Comparison of ENCODE assay signal across 18 mouse cellular contexts in the genomic region with DNA sequence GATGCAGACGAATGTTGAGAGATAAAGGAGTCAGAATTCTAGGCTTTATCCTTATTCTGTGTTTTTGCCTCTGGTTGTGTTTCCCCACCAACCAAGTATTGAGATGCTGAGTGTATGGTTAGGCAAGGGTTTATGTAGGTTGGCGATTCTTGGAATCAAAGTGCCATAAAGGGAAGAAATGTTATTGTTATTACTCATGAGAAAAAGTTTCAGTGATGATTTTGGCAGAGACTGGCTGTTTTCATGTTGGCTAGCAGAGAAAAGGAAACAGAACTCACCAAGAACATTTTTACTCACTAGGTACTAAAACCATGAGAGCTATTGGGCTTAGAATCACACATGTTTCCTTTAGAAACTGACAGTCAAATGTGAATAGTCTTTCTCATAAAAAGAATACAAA.
DNase-seq lines count a peak whose midpoint lies in the region; TF ChIP-seq lines count a peak whose summit lies in the region.
"Had no signal": no experiment of that assay in that cellular context is flagged by ENCODE, and none has a peak within 500 bp of the region (broad histone marks: within the 10 kb centered on the region; RNA-seq: fewer than 3 reads in every experiment).

No protein-coding gene starts in this region.

- no peak for TF ChIP-seq CTCF in thymus, adult 2 months (IDR thresholded peaks at IDR 0.05; ENCODE audit: borderline replicate concordance, control insufficient read depth, extremely low read depth, insufficient read depth, low read length, poor library complexity)

- H3K4me1 ChIP-seq in thymus, adult 2 months (replicated peaks; ENCODE audit: control insufficient read depth, insufficient read depth, low read length): no peaks in the 10 kb centered on the region
- H3K4me1 ChIP-seq: forebrain, embryonic 10.5 days; forebrain, embryonic 13.5 days; hindbrain, embryonic 12.5 days; intestine, embryonic 15.5 days had no signal

- WGBS in thymus, adult 2 months: 75% methylated on average over 2 of the region's 2 CpGs

- no peak overlapping the region for H3K4me3 ChIP-seq in thymus, adult 2 months (ENCODE audit: control insufficient read depth, insufficient read depth, low read length)
- H3K4me3 ChIP-seq: forebrain, embryonic 10.5 days; forebrain, embryonic 13.5 days; hindbrain, embryonic 12.5 days; intestine, embryonic 15.5 days had no signal

- TF ChIP-seq POLR2A in thymus, adult 2 months (IDR thresholded peaks at IDR 0.05; ENCODE audit: control insufficient read depth, extremely low read depth, insufficient read depth, low read length, poor library complexity): no peak

- peak; percentile 25 for DNase-seq in Muller cell, postnatal 12 days (ENCODE audit: inconsistent ontology term)
- DNase-seq in adipocyte (ENCODE audit: low spot score): peak; percentile 41
- peak; percentile 57 for DNase-seq in fibroblast of lung, adult 2 months (ENCODE audit: low read depth)
- DNase-seq in adrenal gland, postnatal 10 days: no peak
- no peak for DNase-seq in thymus, adult 2 months
- no peak for DNase-seq in urinary bladder, postnatal 14 days (ENCODE audit: low spot score)
- DNase-seq: adrenal gland, adult 8-10 months; adrenal gland, postnatal 36 days; cerebellum, adult 18-20 months; cerebellum, adult 9-10 months; cerebellum, postnatal 14 days; gastrocnemius, postnatal 10 days; gastrocnemius, postnatal 36 days; heart, adult 11 months had no signal

- no peaks in the 10 kb centered on the region for H3K36me3 ChIP-seq in thymus, adult 2 months (ENCODE audit: control insufficient read depth, insufficient read depth, low read length)
- H3K36me3 ChIP-seq: forebrain, embryonic 10.5 days; hindbrain, embryonic 12.5 days; intestine, embryonic 15.5 days had no signal

- H3K27ac ChIP-seq in thymus, adult 2 months (ENCODE audit: control insufficient read depth, insufficient read depth, low read length): no peak overlapping the region
- H3K27ac ChIP-seq: forebrain, embryonic 10.5 days; forebrain, embryonic 13.5 days; hindbrain, embryonic 12.5 days; intestine, embryonic 15.5 days had no signal

- no peaks in the 10 kb centered on the region for H3K27me3 ChIP-seq in thymus, adult 2 months (ENCODE audit: control insufficient read depth, insufficient read depth, low read length)
- H3K27me3 ChIP-seq: forebrain, embryonic 13.5 days; hindbrain, embryonic 12.5 days; intestine, embryonic 15.5 days had no signal

Comparison
In these comparisons a context has a peak if more than half of its experiments do, and no peak if none do; other contexts are left out.
1. DNase-seq: peak in Muller cell, postnatal 12 days (single experiment), adipocyte (single experiment) and fibroblast of lung, adult 2 months (single experiment); none in adrenal gland, postnatal 10 days (single experiment), thymus, adult 2 months (single experiment) and urinary bladder, postnatal 14 days (single experiment).